Mouse (Mus musculus): ENCODE results near the gene Zfp980. TPM values are rescaled to one million over a fixed set of nuclear protein-coding genes. Genes with fewer than 3 reads are reported as not detected.
A peak's percentile ranks its signal among the peaks of the same experiment; 100 is the strongest.
"Not testable (repeated sequence)": the region's sequence is repeated elsewhere in the genome, so short reads cannot be mapped to it uniquely, and the experiment has no call there.

Gene Zfp980
- polyA plus RNA-seq (2015; fragmentation: Nextera tagmentation; extraction: Ambion mirVana) = not detected in 2 replicates

- not testable (repeated sequence) for H3K27ac ChIP-seq; H3K36me3 ChIP-seq (ENCODE audit: poor library complexity, severe bottlenecking); ATAC-seq; H3K27me3 ChIP-seq; H3K4me1 ChIP-seq; H3K4me3 ChIP-seq; H3K4me2 ChIP-seq; H3K9ac ChIP-seq; H3K9me3 ChIP-seq (replicated peaks)
- WGBS = 85% methylated on average over 3 of the region's 3 CpGs
Measured at GRCm38 (mm10) chr4:145670385-145670784, at the start of gene Zfp980. TSS of gene Zfp980 (plus strand) at chr4:145670685.

GRCm38 (mm10) chr4:145640416-145641185, 29.9 kb upstream of the Zfp980 start:
- ATAC-seq; H3K36me3 ChIP-seq (ENCODE audit: poor library complexity, severe bottlenecking); H3K9ac ChIP-seq; H3K27me3 ChIP-seq; H3K9me3 ChIP-seq (replicated peaks); H3K4me1 ChIP-seq; H3K4me3 ChIP-seq; H3K4me2 ChIP-seq; H3K27ac ChIP-seq: not testable (repeated sequence)
- WGBS = 29% methylated on average over 78 of the region's 83 CpGs

- not testable (repeated sequence) for ATAC-seq; H3K4me1 ChIP-seq; H3K9me3 ChIP-seq (replicated peaks); H3K36me3 ChIP-seq (ENCODE audit: poor library complexity, severe bottlenecking); H3K27ac ChIP-seq; H3K4me3 ChIP-seq; H3K9ac ChIP-seq; H3K4me2 ChIP-seq; H3K27me3 ChIP-seq
- 68% methylated on average over 2 of the region's 2 CpGs for WGBS
Measured at GRCm38 (mm10) chr4:145674286-145674780, 3.8 kb downstream of the Zfp980 start.

DNA sequence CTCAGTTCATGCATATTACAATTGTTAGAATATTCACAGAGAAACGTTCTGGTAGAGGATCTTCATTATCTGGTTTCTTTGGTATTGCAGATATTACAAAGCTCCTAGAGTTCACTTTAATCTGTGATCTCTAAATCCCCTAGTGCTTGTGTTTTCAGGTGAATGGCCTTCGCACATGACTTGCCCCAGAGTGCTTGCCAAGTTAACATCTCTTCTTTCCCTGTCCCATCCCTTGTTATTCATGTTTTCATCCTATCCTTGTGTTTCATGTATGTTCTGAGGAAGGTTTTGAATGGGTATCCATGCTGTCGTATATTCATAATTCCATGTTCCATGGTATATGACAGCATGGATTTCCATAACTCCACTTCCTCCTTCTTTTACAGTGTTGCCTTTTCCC, 9.7 kb downstream of the Zfp980 start:
- not testable (repeated sequence) for H3K4me3 ChIP-seq; H3K27ac ChIP-seq; H3K9ac ChIP-seq; ATAC-seq; H3K4me2 ChIP-seq; H3K36me3 ChIP-seq (ENCODE audit: poor library complexity, severe bottlenecking); H3K27me3 ChIP-seq; H3K4me1 ChIP-seq
- peaks cover 16% of the 10 kb centered on the region; the same call in 1 of the 2 replicates for H3K9me3 ChIP-seq (replicated peaks)
- 82% methylated on average over 3 of the region's 3 CpGs for WGBS

- not testable (repeated sequence) for H3K27ac ChIP-seq; H3K4me3 ChIP-seq; H3K4me1 ChIP-seq; ATAC-seq; H3K27me3 ChIP-seq; H3K4me2 ChIP-seq; H3K9ac ChIP-seq; H3K36me3 ChIP-seq (ENCODE audit: poor library complexity, severe bottlenecking)
- WGBS = 23% methylated on average over 1 of the region's 1 CpGs
- H3K9me3 ChIP-seq (replicated peaks) = peaks cover 16% of the 10 kb centered on the region; the same call in 1 of the 2 replicates
Measured at GRCm38 (mm10) chr4:145680672-145681387, 10.3 kb downstream of the Zfp980 start.

DNA sequence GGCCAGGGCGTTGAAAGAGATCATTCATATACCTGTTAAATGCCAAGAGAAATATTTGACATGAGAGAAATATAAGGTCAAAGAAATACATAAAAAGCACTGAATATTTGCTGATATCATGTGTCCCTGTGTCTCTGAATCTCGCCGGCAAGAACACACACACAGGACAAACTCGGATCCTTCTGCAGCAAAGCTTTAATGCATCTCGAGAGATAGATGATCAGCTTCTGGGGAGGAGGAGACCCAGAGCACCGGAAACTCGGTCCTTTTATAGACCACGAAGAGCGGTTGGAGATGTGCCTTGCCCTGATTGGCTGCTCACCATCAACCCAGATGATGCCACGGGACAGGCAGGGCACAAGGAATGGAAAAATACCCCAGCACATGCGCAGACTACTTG, 11.5 kb downstream of the Zfp980 start:
- H3K4me3 ChIP-seq; H3K9ac ChIP-seq; H3K36me3 ChIP-seq (ENCODE audit: poor library complexity, severe bottlenecking); ATAC-seq; H3K27ac ChIP-seq; H3K4me2 ChIP-seq; H3K4me1 ChIP-seq; H3K27me3 ChIP-seq: not testable (repeated sequence)
- H3K9me3 ChIP-seq (replicated peaks) = peaks cover 20% of the 10 kb centered on the region; the same call in 1 of the 2 replicates
- WGBS = 84% methylated on average over 9 of the region's 11 CpGs

GRCm38 (mm10) chr4:145683024-145683766, 12.7 kb downstream of the Zfp980 start:
- H3K27ac ChIP-seq; H3K4me1 ChIP-seq; H3K9ac ChIP-seq; ATAC-seq; H3K4me2 ChIP-seq; H3K27me3 ChIP-seq; H3K36me3 ChIP-seq (ENCODE audit: poor library complexity, severe bottlenecking); H3K4me3 ChIP-seq: not testable (repeated sequence)
- WGBS = 81% methylated on average over 3 of the region's 3 CpGs
- peaks cover 17% of the 10 kb centered on the region; the same call in 1 of the 2 replicates for H3K9me3 ChIP-seq (replicated peaks)

- peaks cover 15% of the 10 kb centered on the region for H3K9me3 ChIP-seq (replicated peaks)
- H3K4me3 ChIP-seq; H3K27ac ChIP-seq; H3K27me3 ChIP-seq; H3K4me1 ChIP-seq; ATAC-seq; H3K9ac ChIP-seq; H3K36me3 ChIP-seq (ENCODE audit: poor library complexity, severe bottlenecking); H3K4me2 ChIP-seq: not testable (repeated sequence)
- 59% methylated on average over 2 of the region's 2 CpGs for WGBS
Measured at GRCm38 (mm10) chr4:145686061-145686460, 15.6 kb downstream of the Zfp980 start.

DNA sequence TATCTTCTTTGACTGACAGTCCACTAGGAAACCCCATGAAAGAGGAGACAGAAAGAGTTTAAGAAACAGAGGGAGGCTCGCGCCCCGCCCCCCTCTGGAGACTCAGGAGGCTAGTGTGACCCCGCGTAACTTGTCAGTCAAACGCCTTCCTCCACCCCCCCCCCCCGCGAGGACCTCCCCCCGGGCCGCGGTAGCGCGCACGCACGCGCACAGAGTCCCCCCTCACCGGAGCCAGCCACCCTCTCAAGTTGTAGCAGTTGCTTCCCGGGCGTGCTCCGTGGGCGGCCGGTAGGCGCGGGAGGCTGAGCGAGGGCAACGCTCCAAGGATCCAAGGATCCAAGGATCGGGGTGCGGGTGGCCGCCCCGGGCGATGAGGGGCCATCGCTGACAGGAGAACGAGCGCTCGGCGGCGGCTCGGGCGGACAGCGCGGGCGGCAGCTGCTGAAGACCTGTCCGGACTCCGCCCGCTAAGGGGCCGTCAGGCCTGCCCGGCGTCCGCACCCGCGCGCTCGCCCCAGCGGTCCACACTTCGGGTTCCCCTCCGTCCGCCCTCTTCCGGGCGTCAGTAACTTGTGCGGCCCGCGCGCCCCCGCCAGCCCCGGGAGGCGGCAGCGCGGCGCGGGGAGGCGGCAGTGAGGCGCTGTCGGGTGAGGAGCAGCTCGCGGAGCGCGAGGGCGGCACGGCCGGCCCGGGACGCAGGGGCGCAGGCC, 74.6 kb downstream of the Zfp980 start:
- not testable (repeated sequence) for H3K36me3 ChIP-seq (ENCODE audit: poor library complexity, severe bottlenecking); H3K9me3 ChIP-seq (replicated peaks); H3K27ac ChIP-seq; H3K4me1 ChIP-seq; H3K9ac ChIP-seq; H3K27me3 ChIP-seq
- peak; percentile 63; the same call in 1 of the 2 replicates for ATAC-seq
- Histone ChIP-seq H3K4me2 (peak overlapping the region; percentile 46), H3K4me3 (peak overlapping the region; percentile 31)
- WGBS = under 1% methylated on average over 55 of the region's 83 CpGs

- not testable (repeated sequence) for H3K36me3 ChIP-seq (ENCODE audit: poor library complexity, severe bottlenecking); H3K4me2 ChIP-seq; H3K9me3 ChIP-seq (replicated peaks); ATAC-seq; H3K27me3 ChIP-seq; H3K4me3 ChIP-seq; H3K9ac ChIP-seq; H3K4me1 ChIP-seq; H3K27ac ChIP-seq
- no CpG with 5 or more reads among the region's 30 CpGs for WGBS
Measured at GRCm38 (mm10) chr4:145745645-145745991, 75.1 kb downstream of the Zfp980 start.

Data from forebrain, embryonic 13.5 days (tissue).